Mouse (Mus musculus): ENCODE results near the gene Aip. TPM values are rescaled to one million over a fixed set of nuclear protein-coding genes. Genes with fewer than 3 reads are reported as not detected.

Gene Aip
- polyA plus RNA-seq, 1 experiment from 2014 or later = 68.3 TPM

GRCm38 (mm10) chr19:4144550-4145498, 19.2 kb upstream of the Aip start:
- DNase-seq (ENCODE audit: low spot score) (no peak), ATAC-seq (replicated peaks; ENCODE audit: insufficient number of reproducible peaks, low FRiP score, low TSS enrichment, low read depth) (no peak)
- no peak overlapping the region for H3K4me2 ChIP-seq (ENCODE audit: low read depth, low read length)
- no peak overlapping the region for H3K27ac ChIP-seq (replicated peaks; ENCODE audit: low read depth, low read length)
- no peaks in the 10 kb centered on the region for H3K36me3 ChIP-seq (replicated peaks; ENCODE audit: control insufficient read depth, insufficient read depth, low read depth, low read length)
- 78% methylated on average over 16 of the region's 16 CpGs for WGBS
- no peak overlapping the region for H3K4me3 ChIP-seq (ENCODE audit: low read depth, low read length)
- no peaks in the 10 kb centered on the region for H3K9me3 ChIP-seq (replicated peaks; ENCODE audit: control insufficient read depth, low read length)
- H3K4me1 ChIP-seq (ENCODE audit: control insufficient read depth, insufficient read depth, low read length) = peaks cover 4% of the 10 kb centered on the region
- H3K27me3 ChIP-seq (ENCODE audit: control insufficient read depth, insufficient read depth, low read length) = no peaks in the 10 kb centered on the region
- no peak overlapping the region for H3K9ac ChIP-seq (replicated peaks; ENCODE audit: low read length)

- H3K27me3 ChIP-seq (ENCODE audit: control insufficient read depth, insufficient read depth, low read length) = no peaks in the 10 kb centered on the region
- DNase-seq (ENCODE audit: low spot score) (no peak), ATAC-seq (replicated peaks; ENCODE audit: insufficient number of reproducible peaks, low FRiP score, low TSS enrichment, low read depth) (no peak)
- no peaks in the 10 kb centered on the region for H3K9me3 ChIP-seq (replicated peaks; ENCODE audit: control insufficient read depth, low read length)
- no peaks in the 10 kb centered on the region for H3K36me3 ChIP-seq (replicated peaks; ENCODE audit: control insufficient read depth, insufficient read depth, low read depth, low read length)
- no peak within 1 kb of the TSS for H3K4me3 ChIP-seq (ENCODE audit: low read depth, low read length)
- no peak within 1 kb of the TSS for H3K27ac ChIP-seq (replicated peaks; ENCODE audit: low read depth, low read length)
- H3K4me1 ChIP-seq (ENCODE audit: control insufficient read depth, insufficient read depth, low read length) = no peaks in the 10 kb centered on the region; the same call in 1 of the 2 replicates
- no peak within 1 kb of the TSS for H3K9ac ChIP-seq (replicated peaks; ENCODE audit: low read length)
- no peak within 1 kb of the TSS for H3K4me2 ChIP-seq (ENCODE audit: low read depth, low read length)
- 86% methylated on average over 7 of the region's 7 CpGs for WGBS
Measured at GRCm38 (mm10) chr19:4143759-4144268, 18.2 kb upstream of the Aip start, which contains the start of gene Cabp4. Gene Cabp4 (minus strand): TSS chr19:4144033.

- WGBS = 91% methylated on average over 18 of the region's 18 CpGs
- Histone ChIP-seq H3K4me2 (ENCODE audit: low read depth, low read length) (no peak overlapping the region), H3K27ac (replicated peaks; ENCODE audit: low read depth, low read length) (no peak overlapping the region), H3K9me3 (replicated peaks; ENCODE audit: control insufficient read depth, low read length) (no peaks in the 10 kb centered on the region), H3K4me1 (ENCODE audit: control insufficient read depth, insufficient read depth, low read length) (no peaks in the 10 kb centered on the region), H3K36me3 (replicated peaks; ENCODE audit: control insufficient read depth, insufficient read depth, low read depth, low read length) (no peaks in the 10 kb centered on the region), H3K27me3 (ENCODE audit: control insufficient read depth, insufficient read depth, low read length) (no peaks in the 10 kb centered on the region), H3K9ac (replicated peaks; ENCODE audit: low read length) (no peak overlapping the region), H3K4me3 (ENCODE audit: low read depth, low read length) (no peak overlapping the region)
- DNase-seq (ENCODE audit: low spot score) (no peak), ATAC-seq (replicated peaks; ENCODE audit: insufficient number of reproducible peaks, low FRiP score, low TSS enrichment, low read depth) (no peak)
Measured at GRCm38 (mm10) chr19:4142416-4143173, 16.9 kb upstream of the Aip start.

GRCm38 (mm10) chr19:4140147-4140546, 14.5 kb upstream of the Aip start:
- Histone ChIP-seq H3K27me3 (ENCODE audit: control insufficient read depth, insufficient read depth, low read length) (no peaks in the 10 kb centered on the region), H3K9me3 (replicated peaks; ENCODE audit: control insufficient read depth, low read length) (no peaks in the 10 kb centered on the region), H3K4me2 (ENCODE audit: low read depth, low read length) (no peak overlapping the region), H3K36me3 (replicated peaks; ENCODE audit: control insufficient read depth, insufficient read depth, low read depth, low read length) (no peaks in the 10 kb centered on the region), H3K9ac (replicated peaks; ENCODE audit: low read length) (no peak overlapping the region), H3K4me1 (ENCODE audit: control insufficient read depth, insufficient read depth, low read length) (no peaks in the 10 kb centered on the region), H3K4me3 (ENCODE audit: low read depth, low read length) (no peak overlapping the region), H3K27ac (replicated peaks; ENCODE audit: low read depth, low read length) (no peak overlapping the region)
- no peak for DNase-seq (ENCODE audit: low spot score)
- WGBS = 74% methylated on average over 6 of the region's 6 CpGs
- ATAC-seq (replicated peaks; ENCODE audit: insufficient number of reproducible peaks, low FRiP score, low TSS enrichment, low read depth) = no peak

GRCm38 (mm10) chr19:4139446-4139845, 13.8 kb upstream of the Aip start, which contains the start of gene Gpr152:
Gene Gpr152 (plus strand): TSS chr19:4139787.
- 73% methylated on average over 2 of the region's 2 CpGs for WGBS
- Histone ChIP-seq H3K4me3 (ENCODE audit: low read depth, low read length) (no peak within 1 kb of the TSS), H3K9ac (replicated peaks; ENCODE audit: low read length) (no peak within 1 kb of the TSS; the same call in 1 of the 2 replicates), H3K9me3 (replicated peaks; ENCODE audit: control insufficient read depth, low read length) (no peaks in the 10 kb centered on the region), H3K4me1 (ENCODE audit: control insufficient read depth, insufficient read depth, low read length) (no peaks in the 10 kb centered on the region), H3K36me3 (replicated peaks; ENCODE audit: control insufficient read depth, insufficient read depth, low read depth, low read length) (no peaks in the 10 kb centered on the region), H3K4me2 (ENCODE audit: low read depth, low read length) (no peak within 1 kb of the TSS), H3K27ac (replicated peaks; ENCODE audit: low read depth, low read length) (no peak within 1 kb of the TSS), H3K27me3 (ENCODE audit: control insufficient read depth, insufficient read depth, low read length) (no peaks in the 10 kb centered on the region)
- ATAC-seq (replicated peaks; ENCODE audit: insufficient number of reproducible peaks, low FRiP score, low TSS enrichment, low read depth) = no peak
- DNase-seq (ENCODE audit: low spot score) = no peak

GRCm38 (mm10) chr19:4137913-4138312, 12.3 kb upstream of the Aip start:
- Histone ChIP-seq H3K4me1 (ENCODE audit: control insufficient read depth, insufficient read depth, low read length) (no peaks in the 10 kb centered on the region), H3K4me3 (ENCODE audit: low read depth, low read length) (no peak overlapping the region), H3K9me3 (replicated peaks; ENCODE audit: control insufficient read depth, low read length) (no peaks in the 10 kb centered on the region), H3K27me3 (ENCODE audit: control insufficient read depth, insufficient read depth, low read length) (no peaks in the 10 kb centered on the region), H3K4me2 (ENCODE audit: low read depth, low read length) (no peak overlapping the region), H3K9ac (replicated peaks; ENCODE audit: low read length) (no peak overlapping the region), H3K36me3 (replicated peaks; ENCODE audit: control insufficient read depth, insufficient read depth, low read depth, low read length) (no peaks in the 10 kb centered on the region), H3K27ac (replicated peaks; ENCODE audit: low read depth, low read length) (no peak overlapping the region)
- ATAC-seq (replicated peaks; ENCODE audit: insufficient number of reproducible peaks, low FRiP score, low TSS enrichment, low read depth) (no peak), DNase-seq (ENCODE audit: low spot score) (no peak)
- WGBS = 84% methylated on average over 5 of the region's 5 CpGs

- H3K27me3 ChIP-seq (ENCODE audit: control insufficient read depth, insufficient read depth, low read length) = no peaks in the 10 kb centered on the region
- ATAC-seq (replicated peaks; ENCODE audit: insufficient number of reproducible peaks, low FRiP score, low TSS enrichment, low read depth) = no peak
- no peak overlapping the region for H3K4me3 ChIP-seq (ENCODE audit: low read depth, low read length)
- H3K9ac ChIP-seq (replicated peaks; ENCODE audit: low read length) = no peak overlapping the region
- H3K4me1 ChIP-seq (ENCODE audit: control insufficient read depth, insufficient read depth, low read length) = no peaks in the 10 kb centered on the region
- DNase-seq (ENCODE audit: low spot score) = no peak
- no peak overlapping the region for H3K4me2 ChIP-seq (ENCODE audit: low read depth, low read length)
- no peaks in the 10 kb centered on the region for H3K9me3 ChIP-seq (replicated peaks; ENCODE audit: control insufficient read depth, low read length)
- no peak overlapping the region for H3K27ac ChIP-seq (replicated peaks; ENCODE audit: low read depth, low read length)
- no peaks in the 10 kb centered on the region for H3K36me3 ChIP-seq (replicated peaks; ENCODE audit: control insufficient read depth, insufficient read depth, low read depth, low read length)
- WGBS = 71% methylated on average over 5 of the region's 5 CpGs
Measured at GRCm38 (mm10) chr19:4136463-4136862, 10.8 kb upstream of the Aip start.
